Mouse (Mus musculus) right cerebral cortex, postnatal 36 days (tissue): ENCODE data around the gene Nmur1.

Experiments
- DNase-seq, 2 experiments: peaks; one replicate each; pipeline ENCODE4 v3.0.0; 2022; ENCODE audit warnings: low spot score in 2 of 2, mixed read lengths in 1 of 2

Gene Nmur1

DNA sequence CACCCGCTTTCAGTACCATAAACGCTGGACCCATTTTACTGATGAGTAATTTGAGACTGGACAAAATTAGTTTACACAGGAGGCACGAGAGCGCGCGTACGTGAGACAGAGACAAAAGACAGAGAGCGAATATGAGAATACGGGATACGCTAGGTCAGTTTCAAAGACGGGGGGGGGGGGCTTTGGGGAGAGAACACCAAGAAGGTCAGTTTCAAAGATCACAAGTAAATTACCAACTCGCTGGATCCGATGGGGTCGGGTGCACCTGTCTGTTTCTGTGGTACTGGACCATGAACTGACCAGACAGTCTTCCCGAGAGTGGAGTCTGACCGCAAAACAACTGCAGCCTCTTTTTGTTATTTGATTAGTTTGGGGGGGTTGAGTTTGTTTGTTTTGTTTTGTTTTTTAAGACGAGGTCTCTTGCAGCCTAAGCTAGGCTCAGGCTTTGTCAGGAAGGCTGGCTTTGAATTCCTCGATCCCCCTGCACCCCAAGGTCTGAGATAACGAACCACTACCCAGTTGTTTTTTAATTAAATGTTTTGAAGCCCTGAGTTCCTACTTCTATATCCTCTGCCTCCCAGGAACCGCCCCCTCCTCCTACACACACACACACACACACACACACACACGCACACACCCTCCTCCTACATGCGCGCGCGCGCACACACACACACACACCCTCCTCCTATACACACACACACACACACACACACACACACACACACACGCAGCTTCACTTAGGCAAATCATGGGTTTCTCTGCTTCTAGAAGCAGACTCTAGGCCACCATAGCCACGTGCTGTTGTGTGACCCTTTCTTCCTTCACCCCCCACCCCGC lies 15.1 kb upstream of the Nmur1 start:
- no peak for DNase-seq

DNA sequence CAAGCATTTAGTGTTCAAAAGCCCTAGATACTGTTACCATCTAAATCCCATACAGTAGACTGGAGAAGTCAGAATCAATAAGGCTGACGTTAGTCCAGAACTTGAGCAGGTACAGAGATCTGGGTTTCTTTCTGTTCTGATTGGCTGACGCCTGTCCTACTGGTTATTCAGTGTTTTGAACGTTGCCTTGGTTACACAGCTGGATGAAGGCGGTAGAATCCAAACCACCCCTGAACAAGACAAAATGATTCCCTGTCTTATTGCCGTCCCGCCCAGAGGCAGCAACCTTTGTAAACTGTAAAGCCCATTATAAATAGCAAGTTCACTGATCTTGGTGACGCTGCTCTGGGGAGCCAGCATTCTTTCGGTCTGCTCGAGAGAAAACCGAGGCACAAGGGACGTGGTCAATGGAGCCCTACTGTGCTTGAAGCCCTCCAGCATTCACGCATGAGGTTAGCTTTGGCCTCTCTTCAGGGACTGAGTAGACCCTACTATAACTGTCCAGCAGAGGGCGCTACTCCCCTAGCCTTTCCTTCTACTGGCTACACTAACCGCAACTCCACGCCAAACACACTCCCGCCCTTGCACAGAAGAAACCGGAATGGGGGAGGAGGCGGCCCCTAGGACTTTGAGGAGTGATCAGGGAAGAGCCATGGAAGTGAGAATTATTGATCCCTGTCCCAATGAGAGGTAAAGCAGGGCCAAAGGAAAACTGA lies 14.3 kb upstream of the Nmur1 start:
- DNase-seq: peak; percentile 86 to 87

DNA sequence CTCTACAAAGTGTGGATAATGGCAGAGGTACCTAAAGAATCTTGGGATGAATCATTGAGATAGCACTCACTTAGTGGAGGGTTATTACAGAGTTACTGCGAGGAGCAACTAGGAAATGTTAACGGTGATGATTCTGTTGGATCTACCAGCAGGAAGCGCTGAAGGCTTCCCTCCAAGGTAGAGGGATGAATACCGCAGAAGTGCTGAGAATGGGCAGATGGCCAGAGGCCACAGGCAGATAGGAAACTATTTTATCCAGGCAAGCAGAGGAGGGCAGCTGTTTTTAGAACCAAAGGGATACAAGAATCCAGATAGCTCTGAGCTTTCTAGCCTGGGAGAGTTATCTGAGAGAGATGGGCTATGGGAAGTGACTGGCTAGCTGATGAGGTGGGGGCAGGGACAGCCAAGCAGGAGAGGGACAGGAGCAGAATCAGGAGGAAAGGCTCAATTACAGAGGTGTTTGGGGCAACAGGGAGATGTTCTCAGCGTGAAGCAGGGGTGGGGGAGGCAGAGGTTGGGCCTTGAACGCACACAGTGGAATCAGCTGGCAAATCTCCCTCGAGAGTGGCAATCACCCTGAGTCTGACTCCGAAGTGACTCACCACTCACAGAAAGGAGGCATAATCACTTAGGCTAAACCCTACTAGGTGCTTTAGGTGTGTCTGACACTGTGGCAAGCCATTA lies 13.6 kb upstream of the Nmur1 start:
- DNase-seq: no peak

DNA sequence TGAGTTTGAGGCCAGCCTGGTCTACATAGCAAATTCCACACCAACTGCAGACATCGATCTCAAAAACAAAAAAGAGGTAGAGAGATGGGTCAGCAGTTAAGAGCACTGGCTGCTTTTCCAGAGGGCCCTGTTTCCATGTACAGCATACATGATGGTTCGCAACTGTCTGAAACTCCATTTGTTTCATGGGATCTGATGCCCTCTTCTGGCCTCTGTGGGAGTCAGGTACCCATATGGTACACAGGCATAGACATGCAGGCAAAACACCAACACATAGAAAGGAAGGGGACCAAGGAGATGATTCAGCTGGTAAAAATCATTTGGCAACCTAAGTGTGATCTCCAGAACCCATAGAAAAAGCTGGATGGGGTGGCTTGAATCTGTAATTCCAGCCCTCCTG lies 12.5 kb upstream of the Nmur1 start:
- no peak for DNase-seq

DNA sequence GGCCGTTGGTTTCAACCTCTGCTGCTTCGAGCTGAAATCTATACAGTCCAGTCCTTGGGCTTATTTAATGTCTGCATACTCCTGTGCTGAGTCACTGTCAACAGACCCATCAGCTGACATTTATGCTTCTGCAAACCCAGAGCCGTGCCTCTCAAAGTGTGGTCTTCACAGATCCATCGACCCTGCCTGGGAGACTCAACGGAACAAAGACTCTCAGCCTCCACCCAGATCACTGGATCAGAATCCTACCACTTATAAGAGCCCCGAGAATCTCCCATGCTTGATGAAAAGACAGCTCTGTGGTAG lies 11.9 kb upstream of the Nmur1 start:
- no peak for DNase-seq

DNA sequence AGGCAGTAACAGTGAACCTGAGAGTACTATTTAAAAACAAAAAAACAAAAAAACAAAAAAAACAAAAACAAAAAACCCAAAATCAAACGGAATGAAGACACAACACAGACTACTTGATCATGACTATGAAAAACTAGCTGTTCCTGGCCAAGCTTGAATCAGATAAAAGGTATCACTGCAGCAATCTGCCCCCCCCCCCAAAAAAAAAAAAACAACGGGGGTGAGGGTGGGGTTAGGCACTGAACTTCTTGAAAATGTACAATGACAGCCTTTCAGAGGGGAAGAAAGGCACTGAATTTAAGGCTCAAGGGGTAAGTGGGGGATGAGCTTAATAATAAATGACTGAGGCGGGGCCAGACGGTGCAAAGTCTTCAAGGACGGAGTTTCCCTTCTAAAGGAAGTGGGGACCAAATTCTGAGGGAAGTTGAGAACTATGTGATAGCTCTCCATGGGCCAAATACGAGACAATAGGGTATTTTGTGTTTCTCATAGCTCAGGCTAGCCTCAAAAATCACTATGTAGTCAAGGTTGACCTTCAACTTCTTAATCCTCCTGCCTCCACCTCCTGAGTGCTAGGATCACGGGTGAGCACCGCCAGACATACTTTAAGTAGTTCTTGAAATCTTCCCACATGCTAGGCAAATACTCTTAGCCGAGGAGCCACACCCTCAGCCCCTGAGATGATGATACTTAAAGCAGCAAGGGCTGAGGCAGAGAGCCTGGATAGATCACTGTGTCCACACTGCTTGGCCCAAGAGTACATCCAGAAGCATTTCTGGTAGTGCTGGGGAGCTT lies 11.4 kb upstream of the Nmur1 start:
- no peak for DNase-seq

DNA sequence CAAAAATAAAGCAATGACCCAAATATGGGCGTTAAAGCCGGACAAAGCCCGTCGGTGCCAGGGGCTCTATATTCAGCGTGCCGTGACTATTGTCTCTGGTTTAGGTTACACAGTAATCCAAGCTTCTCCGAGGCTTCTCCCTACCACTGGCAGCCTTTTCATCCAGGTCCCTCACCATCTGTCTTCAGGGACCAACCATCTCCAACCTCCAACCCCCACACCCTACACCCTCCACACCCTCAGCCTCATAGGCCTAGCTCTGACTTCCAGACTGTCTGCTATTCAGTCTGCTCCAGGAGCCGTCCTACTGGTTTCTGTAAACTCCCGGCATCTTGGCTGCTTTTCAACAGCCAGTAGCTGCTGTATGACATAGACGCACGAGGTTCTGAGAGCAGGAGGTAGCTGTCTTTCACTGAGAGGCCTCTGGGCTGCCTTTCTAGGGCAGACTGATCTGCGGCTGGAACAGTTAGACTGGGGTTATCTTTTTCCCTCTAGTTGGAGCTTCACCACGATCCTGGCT lies 9.3 kb upstream of the Nmur1 start:
- peak; percentile 53 to 76 for DNase-seq

DNA sequence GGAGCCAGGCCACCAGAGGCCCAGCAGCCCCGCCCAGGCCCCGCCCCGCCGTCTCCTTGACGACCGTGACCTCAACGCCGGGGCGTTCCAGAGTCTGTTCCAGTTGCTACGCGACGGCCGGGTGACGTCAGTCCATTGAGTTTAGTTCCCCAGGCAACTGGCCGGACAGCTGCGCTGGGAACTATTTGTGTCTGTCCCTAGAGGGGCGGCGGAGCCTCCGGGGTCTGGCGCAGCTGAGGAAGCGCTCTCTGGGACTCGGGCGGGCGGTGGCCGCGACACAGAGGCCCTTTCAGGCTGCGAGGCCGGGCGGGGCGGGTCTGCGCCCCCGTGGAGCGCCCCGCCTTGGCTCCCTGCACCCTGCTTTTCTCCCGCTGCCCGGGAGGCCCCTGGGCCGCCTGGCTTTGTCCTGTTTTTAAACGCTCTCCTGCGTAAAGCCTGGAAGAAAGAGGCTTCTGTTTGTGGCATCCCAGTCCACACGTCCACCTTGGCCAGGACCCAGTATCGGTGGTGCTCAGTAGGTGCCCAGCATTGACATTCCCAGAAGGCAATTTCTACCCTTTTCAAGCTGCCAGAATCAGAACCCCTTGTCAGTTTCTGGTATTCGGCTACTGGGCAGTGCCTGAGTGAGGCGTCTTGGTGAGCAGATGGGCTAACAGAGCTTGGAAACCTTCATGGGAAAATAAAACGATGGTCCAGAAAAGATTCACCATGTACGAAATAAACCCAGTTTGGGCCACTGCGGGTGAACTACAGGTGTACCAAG lies 8.6 kb upstream of the Nmur1 start:
- DNase-seq: peak; percentile 99

DNA sequence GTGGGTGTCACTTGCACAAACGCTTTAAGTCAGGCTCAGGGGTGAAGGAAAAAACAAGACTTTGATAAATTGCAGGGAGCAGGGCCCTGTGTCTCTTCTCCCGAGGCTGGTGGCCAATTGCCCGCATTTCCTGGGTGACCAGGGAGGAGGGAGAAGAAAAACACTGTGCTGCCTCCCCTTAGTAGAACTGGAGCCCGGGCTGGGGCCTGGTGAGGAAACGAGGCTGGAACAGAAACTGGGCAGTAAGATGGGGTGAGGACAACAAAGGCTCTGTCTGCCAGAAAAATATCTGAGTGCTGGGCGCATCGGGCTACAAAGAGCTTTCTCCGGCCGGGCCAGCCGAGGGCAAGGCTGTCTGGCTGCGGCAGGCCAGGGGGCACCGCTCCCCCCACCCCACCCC lies 8.0 kb upstream of the Nmur1 start:
- no peak for DNase-seq

DNA sequence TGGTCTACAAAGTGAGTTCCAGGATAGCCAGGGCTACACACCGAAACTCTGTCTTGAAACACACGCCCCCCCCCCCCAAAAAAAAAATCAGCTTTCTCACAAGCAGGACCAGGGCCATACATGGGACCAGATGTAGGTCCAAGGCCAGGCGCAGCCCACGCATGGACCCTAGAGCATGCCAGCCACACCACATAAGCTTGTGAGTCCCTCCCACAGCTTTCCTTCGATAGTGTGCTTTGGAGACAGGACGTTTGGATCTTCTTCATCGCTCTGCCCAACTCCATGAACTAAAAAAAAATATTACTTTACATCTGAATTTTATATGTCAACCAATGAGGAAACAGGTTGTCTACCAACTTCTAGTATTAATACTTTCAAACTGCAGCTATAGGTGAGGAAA lies 7.3 kb upstream of the Nmur1 start:
- no peak for DNase-seq

DNA sequence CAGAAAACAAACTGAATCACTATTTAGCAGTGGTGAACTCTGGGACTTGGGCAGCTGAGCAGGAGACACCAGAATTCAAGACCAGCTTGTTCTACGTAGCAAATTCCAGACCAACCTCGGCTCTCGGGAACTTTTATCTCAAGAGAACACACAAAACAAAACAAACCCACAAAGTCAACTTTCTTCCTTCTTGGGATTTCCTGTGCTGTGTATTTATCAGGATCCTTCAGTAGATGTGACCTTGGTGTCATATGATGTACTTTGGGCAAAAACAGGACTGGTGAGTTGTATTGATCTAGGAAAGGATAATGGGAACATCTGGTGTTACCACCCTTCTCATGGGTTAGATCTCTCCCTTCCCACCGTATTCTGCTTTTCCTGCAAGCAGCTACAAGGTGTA lies 6.8 kb upstream of the Nmur1 start:
- no peak for DNase-seq

DNA sequence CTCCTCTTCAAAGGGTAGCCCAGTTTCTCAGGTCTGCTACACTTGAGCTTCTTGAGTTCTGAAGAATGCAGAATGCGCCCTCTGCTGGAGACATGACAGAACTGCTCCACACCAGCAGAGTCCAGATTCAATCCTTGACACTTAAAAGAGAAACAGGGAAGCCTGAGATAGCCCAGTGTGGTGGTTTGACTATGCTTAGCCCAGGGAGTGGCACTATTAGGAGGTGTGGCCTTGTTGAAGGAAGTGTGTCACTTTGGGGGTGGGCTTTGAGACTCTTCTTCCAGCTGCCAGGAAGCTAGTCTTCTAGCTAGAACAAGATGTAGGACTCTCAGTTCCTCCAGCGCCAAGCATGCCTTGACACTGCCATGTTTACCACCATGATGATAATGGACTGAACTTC lies 4.0 kb upstream of the Nmur1 start:
- peak; percentile 68 to 71 for DNase-seq

DNA sequence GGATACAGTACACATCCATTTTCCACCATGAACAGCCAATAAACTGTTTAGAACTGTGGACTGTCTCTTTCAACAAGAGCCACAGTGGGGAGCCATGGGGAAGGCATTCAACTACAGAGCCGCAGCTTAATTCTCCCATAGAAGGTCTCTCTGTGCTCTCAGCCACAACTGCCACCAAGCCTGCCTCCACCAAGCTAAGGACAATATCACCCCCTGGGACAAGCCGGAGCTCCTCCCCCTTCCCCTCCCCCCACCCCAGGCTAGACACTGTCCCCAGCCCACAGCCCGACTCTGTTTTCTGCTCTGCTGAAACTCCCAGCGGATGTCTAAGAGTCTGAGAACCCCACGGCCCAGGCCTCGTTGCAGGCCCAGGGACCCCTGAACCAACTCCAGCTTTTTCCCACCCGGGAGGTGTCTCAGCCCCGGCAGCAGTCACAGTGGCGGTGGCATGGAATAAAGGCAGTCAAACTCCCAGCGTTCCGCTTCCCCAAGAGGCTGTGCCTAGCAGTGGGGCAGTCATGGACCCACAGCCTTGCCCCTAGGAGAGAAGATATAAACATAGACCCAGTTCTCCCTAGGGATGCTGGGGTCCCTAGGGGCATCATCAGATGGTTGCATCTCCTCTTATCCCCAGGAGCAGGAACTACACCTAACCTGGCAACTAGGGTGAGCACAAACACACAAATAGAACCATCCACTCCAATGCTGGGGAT lies 1.0 kb downstream of the Nmur1 start:
- no peak for DNase-seq

DNA sequence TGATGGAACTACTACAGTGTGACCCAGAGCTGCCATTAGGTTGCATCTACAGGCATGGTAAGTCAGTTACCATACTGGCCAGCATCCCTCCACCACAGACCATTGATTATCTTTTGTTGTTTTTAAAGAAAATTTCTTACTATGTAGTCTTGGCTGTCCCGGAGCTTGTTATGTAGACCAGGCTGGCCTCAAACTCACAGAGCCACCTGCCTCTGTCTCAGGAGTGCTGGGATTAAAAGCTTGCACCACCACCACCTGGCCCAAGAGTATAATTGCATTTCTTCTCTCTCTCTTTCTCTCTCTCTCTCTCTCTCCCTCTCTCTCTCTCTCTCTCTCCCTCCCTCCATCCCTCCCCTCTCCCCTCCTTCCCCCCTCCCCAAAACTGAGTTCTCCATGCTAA lies 1.7 kb downstream of the Nmur1 start:
- no peak for DNase-seq

DNA sequence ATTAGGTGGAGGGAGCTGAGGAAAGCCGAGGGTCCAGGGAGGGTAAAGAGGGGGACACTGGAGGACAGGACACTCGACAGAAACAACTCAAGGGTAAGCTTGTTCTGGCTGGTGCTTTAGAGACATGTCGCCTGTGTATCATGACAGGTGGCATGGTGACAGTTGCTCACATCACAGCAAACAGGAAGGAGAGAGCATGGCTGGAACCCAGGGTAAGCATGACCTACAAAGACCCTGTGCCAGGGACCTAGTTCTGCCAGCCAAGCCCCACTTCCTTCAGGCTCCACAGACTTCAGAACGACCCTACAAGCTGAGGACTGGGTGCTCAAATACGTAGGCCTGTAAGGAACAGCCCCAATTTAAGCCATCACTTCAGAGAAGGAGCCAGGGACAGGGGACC lies 2.1 kb downstream of the Nmur1 start:
- no peak for DNase-seq

DNA sequence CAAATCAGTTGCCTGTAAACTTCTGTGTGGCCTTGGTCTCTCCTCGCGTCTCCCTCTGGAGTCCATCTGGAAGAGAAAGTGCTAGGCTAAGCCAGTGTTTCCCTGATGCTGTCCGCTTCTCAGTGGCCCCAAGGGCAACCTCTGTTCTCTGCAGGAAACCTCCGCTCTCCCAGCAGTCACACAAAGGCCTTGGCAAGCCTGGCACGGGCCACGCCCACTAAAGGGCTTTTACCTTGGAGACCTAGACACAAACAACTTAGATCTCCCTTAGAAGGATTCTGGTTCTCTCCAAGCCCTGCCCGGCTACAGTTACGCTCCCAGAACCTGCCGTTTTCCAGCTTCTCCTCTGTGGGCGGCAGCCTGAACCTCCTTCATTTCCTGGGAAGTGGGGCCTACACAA lies 5.0 kb downstream of the Nmur1 start:
- DNase-seq: no peak

DNA sequence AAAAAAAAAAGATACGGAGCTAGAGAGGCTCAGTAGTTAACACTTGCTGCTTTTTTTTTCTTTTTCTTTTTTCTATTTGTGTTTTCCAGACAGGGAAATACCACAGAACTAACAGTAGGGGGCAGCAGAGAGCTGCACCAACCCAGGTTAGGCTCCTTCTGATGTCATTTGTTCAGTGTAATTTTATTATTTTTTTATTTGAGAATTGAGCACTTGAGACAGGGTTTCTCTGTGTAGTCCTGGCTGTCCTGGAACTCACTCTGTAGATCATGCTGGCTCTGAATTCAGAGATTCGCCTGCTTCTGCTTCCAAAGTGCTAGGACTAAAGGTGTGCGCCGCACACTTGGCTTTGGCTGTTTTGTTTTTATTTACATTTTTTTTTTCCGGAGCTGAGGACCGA lies 9.7 kb downstream of the Nmur1 start:
- no peak for DNase-seq

DNA sequence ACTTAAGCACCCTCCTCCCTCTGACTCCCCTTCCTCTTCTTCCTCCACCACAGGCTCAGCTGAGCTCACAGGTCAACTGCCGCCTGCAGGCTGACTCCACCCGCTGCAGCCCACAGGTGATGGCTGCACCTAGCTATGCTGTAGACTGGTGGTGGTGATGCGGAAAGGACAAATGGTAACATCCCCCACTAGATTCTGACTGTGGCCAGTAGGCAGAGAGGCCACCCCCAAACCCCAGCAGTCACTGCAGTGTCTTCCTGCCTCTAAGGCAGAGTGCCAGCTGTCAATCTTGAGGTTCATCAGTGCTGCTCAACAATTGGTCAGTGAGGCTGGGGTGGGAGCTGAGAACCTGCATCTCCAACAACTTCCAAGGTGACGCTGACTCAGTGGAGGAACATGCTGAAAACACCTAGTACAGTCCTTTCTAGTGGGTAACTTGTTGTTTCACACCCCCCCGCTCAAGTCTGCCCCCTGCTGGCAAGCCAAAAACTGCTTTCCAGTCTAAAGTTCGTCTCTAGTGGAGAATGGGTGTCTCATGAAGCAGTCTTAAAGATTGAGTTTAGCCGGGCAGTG lies 10.3 kb downstream of the Nmur1 start:
- DNase-seq: no peak

DNA sequence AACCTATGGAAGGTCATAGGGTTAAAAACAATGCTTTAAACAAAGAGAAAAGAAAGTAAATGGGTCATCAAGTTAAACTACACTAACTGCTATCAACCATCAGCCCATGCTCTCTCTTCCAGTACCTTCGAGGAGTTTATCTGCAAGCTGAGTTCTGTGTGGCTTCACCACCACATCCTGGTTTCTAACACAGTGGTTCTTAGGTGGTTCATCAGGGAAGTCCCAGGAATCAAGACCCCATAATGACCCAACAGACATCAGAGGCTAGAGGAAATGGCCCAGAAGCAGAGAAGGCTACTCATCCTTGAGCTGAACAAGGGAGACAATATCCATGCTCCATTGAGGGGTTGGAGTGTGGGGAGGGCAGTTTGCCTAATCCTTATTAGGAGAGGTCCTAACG lies 10.9 kb downstream of the Nmur1 start:
- no peak for DNase-seq

DNA sequence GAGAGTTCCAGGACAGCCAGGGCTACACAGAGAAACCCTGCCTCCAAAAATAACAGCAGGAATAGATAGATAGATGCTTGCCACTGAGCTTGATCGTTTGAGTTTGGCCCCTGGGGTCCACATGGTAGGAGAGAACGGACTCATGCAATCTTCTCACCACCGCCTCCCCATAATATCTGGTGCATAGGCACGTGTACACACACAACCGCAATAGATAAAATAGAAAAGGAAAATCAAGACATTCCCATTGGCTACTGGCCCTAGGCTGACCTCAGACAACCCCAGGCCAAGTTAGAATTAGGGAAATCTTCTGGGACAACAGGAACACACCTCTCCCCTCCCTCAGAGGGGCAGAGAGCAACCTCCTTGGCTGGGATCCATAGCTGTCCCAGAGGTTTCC lies 11.3 kb downstream of the Nmur1 start:
- no peak for DNase-seq
